20 mouse cellular contexts compared by ENCODE assay signal in genomic region chr13:14561336-14561735, GRCm38 (mm10). TPM values are rescaled to one million over a fixed set of nuclear protein-coding genes. Genes with fewer than 3 reads are reported as not detected.
"Had no signal": no experiment of that assay in that cellular context is flagged by ENCODE, and none has a peak within 500 bp of the region (broad histone marks: within the 10 kb centered on the region; RNA-seq: fewer than 3 reads in every experiment).

No protein-coding gene starts in this region.

- H3K4me3 ChIP-seq: liver, embryonic 12.5 days; myocyte; neural tube, embryonic 13.5 days; neural tube, embryonic 15.5 days had no signal

- H3K36me3 ChIP-seq: liver, embryonic 12.5 days; neural tube, embryonic 13.5 days; neural tube, embryonic 15.5 days had no signal

- H3K9me3 ChIP-seq: liver, embryonic 12.5 days; neural tube, embryonic 13.5 days; neural tube, embryonic 15.5 days had no signal

- H3K9ac ChIP-seq: liver, embryonic 12.5 days; liver, embryonic 14.5 days; lung, embryonic 14.5 days; neural tube, embryonic 13.5 days; neural tube, embryonic 15.5 days had no signal

- ATAC-seq: liver, embryonic 12.5 days had no signal

- DNase-seq: lung, adult 18-20 months; lung, embryonic 14.5 days; lung, postnatal 10 days; lung, postnatal 4 days; retina, postnatal 1 day; right cerebral cortex, adult 18-20 months; right cerebral cortex, postnatal 25 days; right cerebral cortex, postnatal 4 days; spleen, adult 18-20 months; thymus, adult 18-20 months; thymus, postnatal 14 days; thymus, postnatal 36 days had no signal

- H3K4me1 ChIP-seq: liver, embryonic 12.5 days; neural tube, embryonic 13.5 days; neural tube, embryonic 15.5 days had no signal

- H3K27ac ChIP-seq: liver, embryonic 12.5 days; liver, embryonic 14.5 days; neural tube, embryonic 13.5 days; neural tube, embryonic 15.5 days had no signal

- H3K4me2 ChIP-seq: liver, embryonic 12.5 days; lung, embryonic 14.5 days; neural tube, embryonic 13.5 days; neural tube, embryonic 15.5 days had no signal

- H3K27me3 ChIP-seq: liver, embryonic 12.5 days; neural tube, embryonic 13.5 days; neural tube, embryonic 15.5 days had no signal

RNA-seq across cellular contexts. Expression of gene Hecw1, which starts 38.3 kb away (rescaled TPM):
- total RNA-seq: megakaryocyte, adult 5-6 weeks; megakaryocyte-erythroid progenitor cell, adult 5-6 weeks had no signal
- polyA plus RNA-seq: small intestine, adult 2 months had no signal
